Mouse (Mus musculus) liver, adult 2 months (tissue): ENCODE results near the gene Elane.

Experiments
- CTCF ChIP-seq: fragments of 200-500 bp; IDR thresholded peaks from 2 replicates; pipeline ENCODE4 v1.5.1; 2011; ENCODE audit warnings: low read depth, low read length, control low read depth
- POLR2A ChIP-seq: fragments of 200-500 bp; IDR thresholded peaks from 2 replicates; pipeline ENCODE4 v1.6.1; 2011; ENCODE audit warnings: low read length, control low read depth; ENCODE audit not compliant: insufficient read depth; ENCODE audit errors: extremely low read depth

GRCm38 (mm10) chr10:79933861-79934260 is 47.8 kb downstream of the Elane start:
- no peak for TF ChIP-seq CTCF
- no peak for TF ChIP-seq POLR2A
